Mouse (Mus musculus) MEL (cell line): ENCODE measurements around the gene Apol8. TPM values are rescaled to one million over a fixed set of nuclear protein-coding genes. Genes with fewer than 3 reads are reported as not detected.

Experiments used
- DNase-seq: peaks from one replicate; pipeline ENCODE4 v3.0.0; 2011; ENCODE audit warnings: low read depth, low spot score
- H3K27ac ChIP-seq: 2 replicates; pipeline ENCODE4 v1.5.1; 2012; ENCODE audit warnings: low read depth, mild to moderate bottlenecking, control low read depth, low read length, moderate library complexity; ENCODE audit not compliant: control insufficient read depth
- H3K27me3 ChIP-seq, 2 experiments: fragments of 150-350 bp in 1 of 2; sonication (generic) in 1 of 2; 2 replicates each; pipeline ENCODE4 v1.6.1; 2012; ENCODE audit warnings: low read length in 2 of 2, mild to moderate bottlenecking in 2 of 2, improper control_type of control experiment in 1 of 2, moderate library complexity in 1 of 2; ENCODE audit not compliant: insufficient read depth in 2 of 2, control insufficient read depth in 1 of 2
- H3K36me3 ChIP-seq, 2 experiments: 2 replicates each; pipeline ENCODE4 v1.6.1; 2012 to 2014; ENCODE audit warnings: low read length in 2 of 2, improper control_type of control experiment in 1 of 2, inconsistent platforms in 1 of 2, mild to moderate bottlenecking in 1 of 2; ENCODE audit not compliant: insufficient read depth in 2 of 2, control insufficient read depth in 1 of 2
- H3K4me1 ChIP-seq, 2 experiments: fragments of 150-350 bp in 1 of 2; sonication (generic) in 1 of 2; 2 replicates each; pipeline ENCODE4 v1.6.1; 2012; ENCODE audit warnings: low read length in 2 of 2, improper control_type of control experiment in 1 of 2, mild to moderate bottlenecking in 1 of 2; ENCODE audit not compliant: insufficient read depth in 2 of 2, control insufficient read depth in 1 of 2
- H3K4me3 ChIP-seq, 2 experiments: fragments of 150-350 bp in 1 of 2; sonication (generic) in 1 of 2; 2 replicates each; pipeline ENCODE4 v1.5.1; 2012; ENCODE audit warnings: low read depth in 2 of 2, low read length in 2 of 2, mild to moderate bottlenecking in 2 of 2, moderate library complexity in 2 of 2, control low read depth in 1 of 2, improper control_type of control experiment in 1 of 2; ENCODE audit not compliant: control insufficient read depth in 1 of 2, insufficient read depth in 1 of 2
- H3K79me2 ChIP-seq: 2 replicates; pipeline ENCODE4 v1.6.1; 2012; ENCODE audit warnings: mild to moderate bottlenecking, low read length, moderate library complexity; ENCODE audit not compliant: control insufficient read depth, poor library complexity, insufficient read depth
- H3K9ac ChIP-seq: 2 replicates; pipeline ENCODE4 v1.6.1; 2012; ENCODE audit warnings: low read depth, mild to moderate bottlenecking, control low read depth, low read length, moderate library complexity; ENCODE audit not compliant: control insufficient read depth, poor library complexity, severe bottlenecking
- H3K9me3 ChIP-seq: fragments of 150-350 bp; sonication (generic); replicated peaks from 2 replicates; pipeline ENCODE4 v1.6.1; 2012; ENCODE audit warnings: mild to moderate bottlenecking, low read length, improper control_type of control experiment, moderate library complexity; ENCODE audit not compliant: insufficient read depth
- CHD2 ChIP-seq: IDR thresholded peaks from 2 replicates; pipeline ENCODE4 v1.6.1; 2011; ENCODE audit warnings: low read length, improper control_type of control experiment
- E2F4 ChIP-seq: IDR thresholded peaks from 2 replicates; pipeline ENCODE4 v1.6.1; 2011; ENCODE audit warnings: low read depth, low read length, improper control_type of control experiment, borderline replicate concordance
- EP300 ChIP-seq, 2 experiments: IDR thresholded peaks; 2 replicates each; pipeline ENCODE4 v1.6.1; 2011; ENCODE audit warnings: improper control_type of control experiment in 2 of 2, low read length in 2 of 2, low read depth in 1 of 2, mild to moderate bottlenecking in 1 of 2
- ETS1 ChIP-seq: IDR thresholded peaks from 2 replicates; pipeline ENCODE4 v1.6.1; 2012; ENCODE audit warnings: low read depth, mild to moderate bottlenecking, inconsistent platforms, low read length, improper control_type of control experiment, moderate library complexity
- GATA1 ChIP-seq: IDR thresholded peaks from 2 replicates; pipeline ENCODE4 v1.6.1; 2011; ENCODE audit warnings: low read depth, low read length, improper control_type of control experiment
- JUND ChIP-seq: IDR thresholded peaks from 2 replicates; pipeline ENCODE4 v1.6.1; 2011; ENCODE audit warnings: low read depth, mild to moderate bottlenecking, improper control_type of control experiment, low read length
- MAFK ChIP-seq: IDR thresholded peaks from 2 replicates; pipeline ENCODE4 v1.6.1; 2011; ENCODE audit warnings: low read depth, mild to moderate bottlenecking, low read length, improper control_type of control experiment, borderline replicate concordance
- MAX ChIP-seq: IDR thresholded peaks from 2 replicates; pipeline ENCODE4 v1.6.1; 2011; ENCODE audit warnings: low read length, improper control_type of control experiment
- NELFE ChIP-seq: IDR thresholded peaks from 2 replicates; pipeline ENCODE4 v1.6.1; 2011; ENCODE audit warnings: low read depth, low read length, improper control_type of control experiment
- POLR2A ChIP-seq, 2 experiments: IDR thresholded peaks; 2 replicates each; pipeline ENCODE4 v1.6.1; 2011 to 2012; ENCODE audit warnings: low read length in 2 of 2, mild to moderate bottlenecking in 2 of 2, control low read depth in 1 of 2, improper control_type of control experiment in 1 of 2, low read depth in 1 of 2, moderate library complexity in 1 of 2; ENCODE audit not compliant: control insufficient read depth in 1 of 2, insufficient read depth in 1 of 2, poor library complexity in 1 of 2
- POLR2AphosphoS2 ChIP-seq: IDR thresholded peaks from 2 replicates; pipeline ENCODE4 v1.6.1; 2011; ENCODE audit warnings: low read length, improper control_type of control experiment
- SIN3A ChIP-seq: IDR thresholded peaks from 2 replicates; pipeline ENCODE4 v1.6.1; 2012; ENCODE audit warnings: low read length, improper control_type of control experiment, inconsistent platforms
- TCF12 ChIP-seq: IDR thresholded peaks from 2 replicates; pipeline ENCODE4 v1.6.1; 2014; ENCODE audit warnings: low read depth, mild to moderate bottlenecking, inconsistent platforms, low read length, improper control_type of control experiment, moderate library complexity
- USF2 ChIP-seq, 2 experiments: IDR thresholded peaks; 2 replicates each; pipeline ENCODE4 v1.6.1; 2011 to 2012; ENCODE audit warnings: improper control_type of control experiment in 2 of 2, low read length in 2 of 2, borderline replicate concordance in 1 of 2, inconsistent platforms in 1 of 2, low read depth in 1 of 2, mild to moderate bottlenecking in 1 of 2; ENCODE audit not compliant: insufficient read depth in 1 of 2
- ZC3H11A ChIP-seq: IDR thresholded peaks from 2 replicates; pipeline ENCODE4 v1.6.1; 2012; ENCODE audit warnings: low read depth, mild to moderate bottlenecking, inconsistent platforms, low read length, improper control_type of control experiment
- ZNF384 ChIP-seq: IDR thresholded peaks from 2 replicates; pipeline ENCODE4 v1.6.1; 2012; ENCODE audit warnings: low read depth, mild to moderate bottlenecking, inconsistent platforms, low read length, improper control_type of control experiment
- polyA plus RNA-seq, 2 experiments: library from polyadenylated mRNA; stranded (reverse) in 1 of 2; unstranded in 1 of 2; fragments of >175 nt in 1 of 2; fragments of >200 nt in 1 of 2; gene quantifications; 2 replicates each; pipeline versions ENCODE4 v1.2.1 to v1.2.4; 2012; ENCODE audit warnings: low replicate concordance in 2 of 2, low read depth in 1 of 2; ENCODE audit not compliant: insufficient read length in 2 of 2, insufficient read depth in 1 of 2, missing spikeins in 1 of 2
- total RNA-seq: library from RNA; depleted of rRNA; stranded (reverse); fragments of 300-350 nt; gene quantifications from 2 replicates; pipeline ENCODE4 v1.2.3, GENCODE M21; 2012

Gene Apol8
- total and polyA plus RNA-seq, 3 experiments: 0.74 to 1.4 TPM; not detected in 1

DNA sequence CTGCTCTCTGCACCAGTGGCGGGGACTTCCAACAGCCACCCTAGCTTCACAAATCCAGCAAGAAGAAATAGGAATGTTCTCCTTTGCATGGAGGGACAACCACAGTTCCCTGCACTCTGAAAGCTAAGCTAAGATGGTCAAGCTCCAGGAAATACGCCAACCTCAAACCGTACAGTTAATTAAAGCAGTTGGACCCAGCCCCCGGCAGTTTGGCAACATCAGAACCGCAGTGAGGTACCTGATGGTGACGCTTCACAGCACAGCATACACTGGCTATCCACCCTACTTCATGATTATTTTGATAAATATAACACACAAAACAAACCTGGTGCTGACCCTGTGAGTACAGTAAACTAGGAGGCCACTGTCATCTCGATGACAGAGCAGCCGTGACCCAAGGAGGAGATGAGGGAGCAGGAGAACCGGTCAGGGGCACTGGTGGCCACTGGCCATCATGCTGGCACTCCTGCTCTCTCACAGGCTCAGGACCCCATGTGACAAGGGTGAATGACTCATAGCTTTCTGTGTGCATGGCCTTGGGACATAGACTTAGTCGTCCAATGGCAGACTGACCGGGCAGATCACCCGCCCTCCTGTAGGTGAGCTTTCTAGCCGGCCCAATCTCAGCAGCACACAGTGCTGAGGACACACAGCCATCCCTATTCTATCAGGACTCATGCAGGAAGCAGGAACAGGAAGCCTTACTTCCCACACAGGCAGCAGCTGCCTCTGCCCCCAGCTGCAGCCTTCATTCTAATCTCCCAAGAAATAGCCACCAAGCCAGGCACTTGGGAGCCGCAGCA is 41.0 kb upstream of the Apol8 start:
- H3K36me3 ChIP-seq: peaks cover 2 to 28% of the 10 kb centered on the region in 2 experiments; a peak in 3 of 4 replicates

DNA sequence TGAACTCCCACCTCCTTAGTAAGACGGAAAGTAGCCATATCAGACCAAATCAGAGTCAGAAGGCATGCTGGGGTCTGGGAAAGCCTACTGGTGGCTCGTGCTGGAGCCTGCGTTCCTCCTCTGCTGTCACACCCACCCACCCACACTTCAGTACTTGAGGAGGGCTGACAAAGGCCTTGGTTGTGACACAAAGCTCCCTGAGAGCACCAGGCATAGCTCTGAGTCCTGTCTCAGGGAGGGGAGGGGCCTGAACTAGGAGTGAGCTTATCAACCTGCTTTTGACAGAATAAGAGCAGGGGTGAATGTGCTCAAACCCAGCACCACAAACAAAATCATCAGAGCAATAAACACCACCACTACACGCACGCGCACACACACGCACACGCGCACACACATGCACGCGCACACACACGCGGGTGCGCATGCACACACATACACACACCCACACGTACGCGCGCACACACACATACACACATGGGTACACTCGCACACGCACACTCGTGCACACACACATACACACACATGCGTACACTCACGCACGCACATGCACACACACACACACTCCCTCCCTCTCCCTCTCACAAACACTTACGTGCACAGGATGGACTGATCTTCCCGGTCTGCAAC is 39.7 kb upstream of the Apol8 start:
- Histone ChIP-seq H3K9me3 (no peaks in the 10 kb centered on the region), H3K4me3 (no peak overlapping the region), H3K9ac (no peak overlapping the region), H3K27ac (no peak overlapping the region), H3K27me3 (no peaks in the 10 kb centered on the region)
- no peak for DNase-seq
- no peak for TF ChIP-seq ZC3H11A
- no peak for TF ChIP-seq E2F4
- no peak for TF ChIP-seq SIN3A
- TF ChIP-seq USF2 (IDR thresholded peaks at IDR 0.05; ENCODE audit: borderline replicate concordance in 1 of 2, insufficient read depth in 1 of 2, low read depth in 1 of 2, low read length in 2 of 2): no peak
- TF ChIP-seq, all 39 proteins: peak for 0
- Histone ChIP-seq H3K4me1 (peaks cover 5 to 18% of the 10 kb centered on the region in 2 experiments; a peak in 3 of 4 replicates), H3K79me2 (peaks cover 3% of the 10 kb centered on the region; the same call in 1 of the 2 replicates), H3K36me3 (peaks cover 2 to 16% of the 10 kb centered on the region in 2 experiments; a peak in 3 of 4 replicates)

More for the DNA sequence above, 41.0 kb upstream of the Apol8 start:
- H3K9ac ChIP-seq: no peak overlapping the region
- DNase-seq: no peak
- no peak for TF ChIP-seq TCF12
- no peak for TF ChIP-seq CHD2
- TF ChIP-seq GATA1: no peak
- no peak for TF ChIP-seq JUND
- TF ChIP-seq NELFE: no peak
- no peak for TF ChIP-seq EP300 (IDR thresholded peaks at IDR 0.05; ENCODE audit: low read depth in 1 of 2, low read length in 2 of 2)
- no peak for TF ChIP-seq USF2 (IDR thresholded peaks at IDR 0.05; ENCODE audit: borderline replicate concordance in 1 of 2, insufficient read depth in 1 of 2, low read depth in 1 of 2, low read length in 2 of 2)
- TF ChIP-seq POLR2AphosphoS2: no peak
- TF ChIP-seq ETS1: no peak
- TF ChIP-seq ZNF384: no peak
- no peak for TF ChIP-seq MAFK
- TF ChIP-seq POLR2A (IDR thresholded peaks at IDR 0.05; ENCODE audit: control insufficient read depth in 1 of 2, insufficient read depth in 1 of 2, low read depth in 1 of 2, low read length in 2 of 2, poor library complexity in 1 of 2): no peak
- TF ChIP-seq MAX: no peak
- peaks cover 11 to 21% of the 10 kb centered on the region in 2 experiments for H3K4me1 ChIP-seq
- no peak overlapping the region for H3K4me3 ChIP-seq
- no peaks in the 10 kb centered on the region for H3K27me3 ChIP-seq
- H3K9me3 ChIP-seq: no peaks in the 10 kb centered on the region
- H3K79me2 ChIP-seq: peaks cover 3% of the 10 kb centered on the region; the same call in 1 of the 2 replicates
- no peak overlapping the region for H3K27ac ChIP-seq
